Mouse (Mus musculus): ENCODE results near the gene Entpd2. TPM values are rescaled to one million over a fixed set of nuclear protein-coding genes. Genes with fewer than 3 reads are reported as not detected.

The Entpd2 gene
- polyA plus RNA-seq, 1 experiment from 2014 or later: 0.58 TPM

GRCm38 (mm10) chr2:25431308-25431855 is 35.7 kb downstream of the Entpd2 start:
- no peaks in the 10 kb centered on the region for H3K9me3 ChIP-seq (replicated peaks)
- no peak overlapping the region for H3K4me3 ChIP-seq (replicated peaks)
- peaks cover 29% of the 10 kb centered on the region for H3K27me3 ChIP-seq
- WGBS (ENCODE audit: insufficient replicate concordance): 65% methylated on average over 6 of the region's 6 CpGs
- H3K36me3 ChIP-seq (replicated peaks): no peaks in the 10 kb centered on the region
- H3K9ac ChIP-seq: no peak overlapping the region
- H3K27ac ChIP-seq (replicated peaks): no peak overlapping the region
- H3K4me1 ChIP-seq (replicated peaks): peaks cover 28% of the 10 kb centered on the region
- H3K4me2 ChIP-seq: no peak overlapping the region
- no peak for ATAC-seq (ENCODE audit: insufficient read depth)

- Histone ChIP-seq H3K27ac (replicated peaks) (no peak overlapping the region), H3K9ac (no peak overlapping the region), H3K4me1 (replicated peaks) (peaks cover 28% of the 10 kb centered on the region), H3K36me3 (replicated peaks) (no peaks in the 10 kb centered on the region), H3K27me3 (peaks cover 29% of the 10 kb centered on the region), H3K4me3 (replicated peaks) (no peak overlapping the region), H3K9me3 (replicated peaks) (no peaks in the 10 kb centered on the region), H3K4me2 (no peak overlapping the region)
- ATAC-seq (ENCODE audit: insufficient read depth): no peak
- WGBS (ENCODE audit: insufficient replicate concordance): 46% methylated on average over 11 of the region's 11 CpGs
Measured at GRCm38 (mm10) chr2:25432326-25433098, 36.8 kb downstream of the Entpd2 start.

- Histone ChIP-seq H3K36me3 (replicated peaks) (no peaks in the 10 kb centered on the region), H3K9me3 (replicated peaks) (no peaks in the 10 kb centered on the region), H3K9ac (no peak overlapping the region), H3K4me3 (replicated peaks) (no peak overlapping the region), H3K27ac (replicated peaks) (no peak overlapping the region), H3K27me3 (peaks cover 29% of the 10 kb centered on the region), H3K4me2 (no peak overlapping the region), H3K4me1 (replicated peaks) (peaks cover 24% of the 10 kb centered on the region)
- 71% methylated on average over 17 of the region's 17 CpGs for WGBS (ENCODE audit: insufficient replicate concordance)
- no peak for ATAC-seq (ENCODE audit: insufficient read depth)
Measured at GRCm38 (mm10) chr2:25433101-25433500, 37.4 kb downstream of the Entpd2 start.

GRCm38 (mm10) chr2:25434292-25434691 is 38.6 kb downstream of the Entpd2 start:
- peaks cover 20% of the 10 kb centered on the region for H3K27me3 ChIP-seq
- no peaks in the 10 kb centered on the region for H3K36me3 ChIP-seq (replicated peaks)
- no peak overlapping the region for H3K27ac ChIP-seq (replicated peaks)
- no peak overlapping the region for H3K4me3 ChIP-seq (replicated peaks)
- ATAC-seq (ENCODE audit: insufficient read depth): no peak
- WGBS (ENCODE audit: insufficient replicate concordance): 75% methylated on average over 8 of the region's 8 CpGs
- H3K9ac ChIP-seq: no peak overlapping the region
- peaks cover 13% of the 10 kb centered on the region for H3K4me1 ChIP-seq (replicated peaks)
- H3K4me2 ChIP-seq: no peak overlapping the region
- H3K9me3 ChIP-seq (replicated peaks): no peaks in the 10 kb centered on the region

GRCm38 (mm10) chr2:25436286-25436820 is 40.7 kb downstream of the Entpd2 start:
- no peak overlapping the region for H3K27ac ChIP-seq (replicated peaks)
- H3K4me2 ChIP-seq: no peak overlapping the region
- H3K9me3 ChIP-seq (replicated peaks): no peaks in the 10 kb centered on the region
- no peak for ATAC-seq (ENCODE audit: insufficient read depth)
- H3K4me1 ChIP-seq (replicated peaks): peaks cover 7% of the 10 kb centered on the region; the same call in 1 of the 2 replicates
- H3K27me3 ChIP-seq: no peaks in the 10 kb centered on the region; the same call in 1 of the 2 replicates
- no peak overlapping the region for H3K9ac ChIP-seq
- 75% methylated on average over 10 of the region's 10 CpGs for WGBS (ENCODE audit: insufficient replicate concordance)
- no peak overlapping the region for H3K4me3 ChIP-seq (replicated peaks)
- no peaks in the 10 kb centered on the region for H3K36me3 ChIP-seq (replicated peaks)

GRCm38 (mm10) chr2:25441067-25441466 is 45.4 kb downstream of the Entpd2 start:
- H3K4me3 ChIP-seq (replicated peaks): no peak overlapping the region
- ATAC-seq (ENCODE audit: insufficient read depth): no peak
- H3K27me3 ChIP-seq: no peaks in the 10 kb centered on the region
- no peak overlapping the region for H3K4me2 ChIP-seq
- no peaks in the 10 kb centered on the region for H3K36me3 ChIP-seq (replicated peaks)
- no peak overlapping the region for H3K9ac ChIP-seq
- 74% methylated on average over 20 of the region's 20 CpGs for WGBS (ENCODE audit: insufficient replicate concordance)
- no peak overlapping the region for H3K27ac ChIP-seq (replicated peaks)
- no peaks in the 10 kb centered on the region for H3K9me3 ChIP-seq (replicated peaks)
- no peaks in the 10 kb centered on the region for H3K4me1 ChIP-seq (replicated peaks)

- Histone ChIP-seq H3K9ac (no peak overlapping the region), H3K27me3 (no peaks in the 10 kb centered on the region), H3K4me1 (replicated peaks) (no peaks in the 10 kb centered on the region), H3K4me3 (replicated peaks) (no peak overlapping the region), H3K4me2 (no peak overlapping the region), H3K27ac (replicated peaks) (no peak overlapping the region), H3K9me3 (replicated peaks) (no peaks in the 10 kb centered on the region), H3K36me3 (replicated peaks) (no peaks in the 10 kb centered on the region)
- ATAC-seq (ENCODE audit: insufficient read depth): no peak
- WGBS (ENCODE audit: insufficient replicate concordance): 78% methylated on average over 14 of the region's 14 CpGs
Measured at GRCm38 (mm10) chr2:25442682-25443081, 47.0 kb downstream of the Entpd2 start.

Small RNA genes within 50 kb of the gene (microRNA-seq; reads per million reads assigned to microRNA genes)
- gene Mir3087: not detected

Other genes with a start within 250 kb of the Entpd2 start
- 2.1 and 2.4 TPM in 2 replicates for gene Nrarp, start 215.1 kb upstream of the Entpd2 start, polyA plus RNA-seq (2015; fragmentation: Nextera tagmentation; extraction: Ambion mirVana)
- gene Tor4a, start 199.0 kb upstream of the Entpd2 start, polyA plus RNA-seq (2015; fragmentation: Nextera tagmentation; extraction: Ambion mirVana): 6.2 and 6.8 TPM in 2 replicates
- 35.9 and 40.6 TPM in 2 replicates for gene Nelfb, start 184.4 kb upstream of the Entpd2 start, polyA plus RNA-seq (2015; fragmentation: Nextera tagmentation; extraction: Ambion mirVana)
- gene Stpg3, start 181.2 kb upstream of the Entpd2 start, polyA plus RNA-seq (2015; fragmentation: Nextera tagmentation; extraction: Ambion mirVana): not detected in 2 replicates
- gene Fam166a, start 177.1 kb upstream of the Entpd2 start, polyA plus RNA-seq (2015; fragmentation: Nextera tagmentation; extraction: Ambion mirVana): 1.0 TPM in 1 of 2 replicates, not detected in the other
- 695 and 769 TPM in 2 replicates for gene Tubb4b, start 171.2 kb upstream of the Entpd2 start, polyA plus RNA-seq (2015; fragmentation: Nextera tagmentation; extraction: Ambion mirVana)
- not detected in 2 replicates for gene Slc34a3, start 161.5 kb upstream of the Entpd2 start, polyA plus RNA-seq (2015; fragmentation: Nextera tagmentation; extraction: Ambion mirVana)
- gene Rnf224, start 159.1 kb upstream of the Entpd2 start, polyA plus RNA-seq (2015; fragmentation: Nextera tagmentation; extraction: Ambion mirVana): not detected in 2 replicates
- gene Rnf208, start 153.6 kb upstream of the Entpd2 start, polyA plus RNA-seq (2015; fragmentation: Nextera tagmentation; extraction: Ambion mirVana): 0.31 and 0.59 TPM in 2 replicates
- gene Cysrt1, start 153.4 kb upstream of the Entpd2 start, polyA plus RNA-seq (2015; fragmentation: Nextera tagmentation; extraction: Ambion mirVana): 0.14 TPM in 1 of 2 replicates, not detected in the other
- gene AL732309.1, start 149.0 kb upstream of the Entpd2 start, polyA plus RNA-seq (2015; fragmentation: Nextera tagmentation; extraction: Ambion mirVana): 1.7 and 1.9 TPM in 2 replicates
- gene Tmem203, start 140.4 kb upstream of the Entpd2 start, polyA plus RNA-seq (2015; fragmentation: Nextera tagmentation; extraction: Ambion mirVana): 11.9 and 12.5 TPM in 2 replicates
- gene Tprn, start 133.3 kb upstream of the Entpd2 start, polyA plus RNA-seq (2015; fragmentation: Nextera tagmentation; extraction: Ambion mirVana): 3.9 and 5.4 TPM in 2 replicates
- gene Ssna1, start 123.4 kb upstream of the Entpd2 start, polyA plus RNA-seq (2015; fragmentation: Nextera tagmentation; extraction: Ambion mirVana): 116 and 124 TPM in 2 replicates
- 41.7 and 45.0 TPM in 2 replicates for gene Anapc2, start 123.4 kb upstream of the Entpd2 start, polyA plus RNA-seq (2015; fragmentation: Nextera tagmentation; extraction: Ambion mirVana)
- not detected in 2 replicates for gene Tmem210, start 107.7 kb upstream of the Entpd2 start, polyA plus RNA-seq (2015; fragmentation: Nextera tagmentation; extraction: Ambion mirVana)
- gene Lrrc26, start 106.0 kb upstream of the Entpd2 start, polyA plus RNA-seq (2015; fragmentation: Nextera tagmentation; extraction: Ambion mirVana): not detected in 2 replicates
- gene Grin1, start 76.7 kb upstream of the Entpd2 start, polyA plus RNA-seq (2015; fragmentation: Nextera tagmentation; extraction: Ambion mirVana): not detected in 2 replicates
- gene Man1b1, start 63.5 kb upstream of the Entpd2 start, polyA plus RNA-seq (2015; fragmentation: Nextera tagmentation; extraction: Ambion mirVana): 15.9 and 17.1 TPM in 2 replicates
- gene Dpp7, start 39.5 kb upstream of the Entpd2 start, polyA plus RNA-seq (2015; fragmentation: Nextera tagmentation; extraction: Ambion mirVana): 11.5 and 14.7 TPM in 2 replicates
- 15.1 and 15.4 TPM in 2 replicates for gene Uap1l1, start 30.2 kb upstream of the Entpd2 start, polyA plus RNA-seq (2015; fragmentation: Nextera tagmentation; extraction: Ambion mirVana)
- 18.5 and 19.5 TPM in 2 replicates for gene Sapcd2, start 23.6 kb upstream of the Entpd2 start, polyA plus RNA-seq (2015; fragmentation: Nextera tagmentation; extraction: Ambion mirVana)
- gene Npdc1, start 3.5 kb downstream of the Entpd2 start, polyA plus RNA-seq (2015; fragmentation: Nextera tagmentation; extraction: Ambion mirVana): 4.5 and 6.1 TPM in 2 replicates
- gene Fut7, start 27.4 kb downstream of the Entpd2 start, polyA plus RNA-seq (2015; fragmentation: Nextera tagmentation; extraction: Ambion mirVana): 1.2 and 1.7 TPM in 2 replicates
- gene Abca2, start 32.8 kb downstream of the Entpd2 start, polyA plus RNA-seq (2015; fragmentation: Nextera tagmentation; extraction: Ambion mirVana): 1.2 and 1.3 TPM in 2 replicates
- gene Clic3, start 61.0 kb downstream of the Entpd2 start, polyA plus RNA-seq (2015; fragmentation: Nextera tagmentation; extraction: Ambion mirVana): 0.38 and 1.0 TPM in 2 replicates
- gene Paxx, start 65.2 kb downstream of the Entpd2 start, polyA plus RNA-seq (2015; fragmentation: Nextera tagmentation; extraction: Ambion mirVana): 8.3 and 10.6 TPM in 2 replicates
- 0.23 and 0.38 TPM in 2 replicates for gene Ptgds, start 74.2 kb downstream of the Entpd2 start, polyA plus RNA-seq (2015; fragmentation: Nextera tagmentation; extraction: Ambion mirVana)
- not detected in 2 replicates for gene Lcn12, start 98.0 kb downstream of the Entpd2 start, polyA plus RNA-seq (2015; fragmentation: Nextera tagmentation; extraction: Ambion mirVana)
- 24.0 and 28.6 TPM in 2 replicates for gene Fbxw5, start 104.9 kb downstream of the Entpd2 start, polyA plus RNA-seq (2015; fragmentation: Nextera tagmentation; extraction: Ambion mirVana)
- gene C8g, start 105.8 kb downstream of the Entpd2 start, polyA plus RNA-seq (2015; fragmentation: Nextera tagmentation; extraction: Ambion mirVana): 64.9 and 88.1 TPM in 2 replicates
- gene Traf2, start 151.1 kb downstream of the Entpd2 start, polyA plus RNA-seq (2015; fragmentation: Nextera tagmentation; extraction: Ambion mirVana): 14.1 and 15.1 TPM in 2 replicates
- gene Edf1, start 162.0 kb downstream of the Entpd2 start, polyA plus RNA-seq (2015; fragmentation: Nextera tagmentation; extraction: Ambion mirVana): 186 and 201 TPM in 2 replicates
- gene Mamdc4, start 179.0 kb downstream of the Entpd2 start, polyA plus RNA-seq (2015; fragmentation: Nextera tagmentation; extraction: Ambion mirVana): 0.32 and 7.7 TPM in 2 replicates
- gene Phpt1, start 179.3 kb downstream of the Entpd2 start, polyA plus RNA-seq (2015; fragmentation: Nextera tagmentation; extraction: Ambion mirVana): 31.2 and 36.3 TPM in 2 replicates
- 0.03 TPM in 1 of 2 replicates, not detected in the other for gene Ajm1, start 185.9 kb downstream of the Entpd2 start, polyA plus RNA-seq (2015; fragmentation: Nextera tagmentation; extraction: Ambion mirVana)
- gene Rabl6, start 212.6 kb downstream of the Entpd2 start, polyA plus RNA-seq (2015; fragmentation: Nextera tagmentation; extraction: Ambion mirVana): 21.7 and 23.5 TPM in 2 replicates
- gene Ccdc183, start 221.8 kb downstream of the Entpd2 start, polyA plus RNA-seq (2015; fragmentation: Nextera tagmentation; extraction: Ambion mirVana): 0.05 and 0.06 TPM in 2 replicates
- gene Tmem141, start 226.1 kb downstream of the Entpd2 start, polyA plus RNA-seq (2015; fragmentation: Nextera tagmentation; extraction: Ambion mirVana): 8.2 and 9.9 TPM in 2 replicates
- 70.4 and 90.0 TPM in 2 replicates for gene Fcna, start 232.2 kb downstream of the Entpd2 start, polyA plus RNA-seq (2015; fragmentation: Nextera tagmentation; extraction: Ambion mirVana)